Mouse (Mus musculus) kidney, postnatal 14 days (tissue): ENCODE measurements at regions not wholly inside any gene's neighbourhood (a gene's known extent, or its start where the extent isn't known, plus 50 kb on each side); places are given as distances from the start of the nearest gene placed in this dataset.

Experiments used
- DNase-seq: peaks from one replicate; pipeline ENCODE4 v3.0.0; 2022; ENCODE audit warnings: mixed read lengths

DNA sequence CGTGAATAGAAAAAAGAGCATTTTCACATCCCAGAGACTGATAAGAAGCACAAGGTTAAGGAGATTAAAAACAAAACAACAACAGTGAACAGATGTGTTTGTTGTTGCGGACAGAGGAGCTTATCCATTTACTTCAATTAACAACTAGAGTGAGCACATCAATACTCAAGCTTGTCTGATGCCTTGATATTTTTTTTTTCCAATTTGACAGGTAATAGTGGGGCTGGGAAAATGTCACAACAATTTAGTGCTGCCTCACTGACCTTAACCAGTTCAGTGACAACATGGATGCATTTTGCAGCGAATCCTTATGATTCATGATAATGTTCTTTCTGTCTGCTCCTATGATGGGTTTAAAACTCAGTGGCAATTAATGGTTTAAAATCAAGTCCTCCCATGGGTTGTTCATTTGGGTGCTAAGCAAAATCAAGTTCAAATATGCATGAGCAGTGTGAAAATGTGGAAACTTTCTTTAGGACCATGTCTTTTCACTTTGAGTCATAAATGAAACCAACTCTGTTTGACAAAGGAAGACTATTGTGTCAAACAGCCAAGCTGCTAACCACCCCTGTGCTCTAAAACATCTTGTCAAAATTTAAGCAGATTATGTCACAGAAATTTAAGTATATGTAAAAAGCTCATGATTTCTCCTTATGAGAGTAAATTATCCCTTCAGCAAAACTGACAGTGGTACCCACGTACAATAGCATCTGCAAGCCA, 641.0 kb downstream of the Car8 start:
- DNase-seq: no peak

DNA sequence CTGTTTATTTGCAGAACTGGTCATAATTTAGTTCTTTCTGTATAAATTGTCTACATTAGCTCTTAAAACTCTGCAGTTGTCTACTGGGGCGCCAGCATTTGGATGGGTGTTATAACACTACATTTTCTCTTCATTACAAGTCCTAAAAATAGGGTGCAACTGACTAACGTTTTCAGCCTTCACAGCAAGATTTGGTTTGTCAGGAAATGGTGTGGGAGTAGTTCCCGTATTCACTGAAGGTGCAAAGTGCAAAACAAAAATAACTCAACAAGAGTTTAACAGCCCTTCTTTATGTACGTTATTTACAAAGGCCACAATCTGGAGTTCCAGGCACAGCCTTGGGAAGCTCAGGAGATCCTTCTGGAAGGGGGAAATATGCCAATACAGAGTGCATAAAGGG, 642.7 kb downstream of the Car8 start:
- no peak for DNase-seq

DNA sequence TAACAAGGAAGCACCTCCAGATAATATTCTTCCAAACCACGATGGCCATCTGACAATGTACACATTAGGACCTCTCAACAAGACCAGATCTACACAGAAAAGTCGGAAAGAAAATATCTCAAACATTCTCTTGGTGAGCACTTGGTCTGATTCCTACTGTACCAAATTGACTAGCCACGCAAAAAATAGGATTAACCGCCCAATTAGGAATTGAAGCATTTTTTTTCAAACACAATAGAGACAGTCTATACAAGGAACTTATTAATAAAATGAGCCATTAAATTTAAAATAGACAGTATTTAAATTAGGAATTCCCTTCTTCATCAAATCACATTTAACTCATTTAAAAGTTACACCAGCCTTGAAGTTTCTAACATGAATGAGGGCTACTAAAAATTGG, 655.0 kb downstream of the Car8 start:
- DNase-seq: no peak

DNA sequence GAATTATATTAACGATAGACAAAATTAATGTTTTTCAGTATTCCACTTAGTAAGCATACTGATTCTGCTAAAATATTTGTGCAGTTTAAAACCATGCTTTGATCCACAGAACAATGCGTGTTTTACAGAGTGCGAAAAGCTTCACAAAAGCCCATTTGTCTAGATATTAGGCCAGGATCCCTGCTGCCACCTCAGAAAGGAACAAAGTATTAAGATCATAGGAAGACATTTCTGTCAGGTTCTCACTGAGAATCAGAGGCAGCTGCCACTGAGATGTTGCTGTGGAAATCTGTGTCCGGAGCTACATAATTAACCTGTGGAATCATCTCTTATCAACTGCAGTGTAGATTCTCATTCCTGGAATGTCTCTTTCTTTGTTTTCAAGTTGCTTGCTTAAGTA, 656.9 kb downstream of the Car8 start:
- DNase-seq: no peak

DNA sequence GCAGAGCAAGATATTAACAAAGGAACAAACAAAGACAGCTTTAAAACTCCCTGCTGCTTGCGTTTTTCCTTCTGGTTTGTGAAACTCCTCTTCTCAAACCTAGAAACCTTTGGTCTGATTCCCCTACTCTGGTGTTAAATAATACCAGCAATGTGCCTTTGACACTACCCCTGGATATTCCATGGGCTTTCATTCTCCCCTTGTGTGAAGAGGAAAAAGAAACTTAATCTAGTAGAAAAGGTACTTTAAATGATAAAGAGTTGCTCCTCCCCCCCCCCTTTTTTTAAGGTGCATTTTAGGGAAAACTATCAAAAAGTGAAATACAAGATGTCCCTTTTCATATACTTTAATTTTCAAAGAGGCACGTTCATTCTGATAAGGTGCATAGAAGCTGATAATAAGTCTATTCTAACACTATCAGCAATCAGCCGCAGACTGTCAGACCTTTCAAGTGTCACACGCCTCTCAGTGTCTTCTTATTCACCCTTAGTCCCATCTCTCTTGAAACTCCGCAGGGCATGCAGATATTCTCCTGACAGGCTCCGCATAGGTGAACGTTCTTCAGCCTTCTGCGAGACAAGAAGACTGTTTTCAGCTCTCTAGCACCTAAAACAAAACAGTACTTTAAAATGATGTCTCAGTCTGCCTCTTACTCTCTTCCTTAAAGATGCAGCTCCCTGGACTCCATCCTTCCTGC, 657.5 kb downstream of the Car8 start:
- DNase-seq: no peak

DNA sequence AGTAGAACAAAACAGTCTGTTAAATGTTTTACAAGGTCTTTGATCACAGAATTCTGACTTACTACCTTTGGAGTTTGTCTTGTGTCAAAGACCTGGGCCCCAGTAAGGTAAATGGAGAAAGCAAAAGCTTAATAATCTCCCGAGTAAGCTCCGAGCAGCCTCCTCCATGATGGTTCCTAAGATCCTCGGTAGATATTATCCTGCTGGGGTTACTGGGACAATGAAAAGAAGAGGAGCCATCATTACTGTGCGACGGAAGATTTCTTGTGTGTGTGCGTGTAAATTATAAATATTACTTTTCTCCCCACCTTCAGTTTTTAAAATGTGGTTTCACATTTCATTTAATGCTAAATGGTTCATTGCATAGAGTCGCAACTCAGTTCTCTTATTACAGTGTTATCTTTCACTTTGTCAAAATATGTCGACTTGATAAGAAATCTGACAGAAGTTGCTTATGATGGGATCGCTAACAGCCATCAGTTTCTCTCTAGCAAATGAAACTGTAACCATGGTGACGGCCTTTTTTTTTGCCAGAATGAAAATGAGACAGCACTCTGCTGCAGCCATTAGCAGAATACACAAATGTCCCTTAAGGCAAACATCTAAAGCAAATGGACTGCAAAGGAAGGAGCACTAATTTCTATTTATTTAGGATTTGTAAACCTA, 658.2 kb downstream of the Car8 start:
- DNase-seq: no peak

DNA sequence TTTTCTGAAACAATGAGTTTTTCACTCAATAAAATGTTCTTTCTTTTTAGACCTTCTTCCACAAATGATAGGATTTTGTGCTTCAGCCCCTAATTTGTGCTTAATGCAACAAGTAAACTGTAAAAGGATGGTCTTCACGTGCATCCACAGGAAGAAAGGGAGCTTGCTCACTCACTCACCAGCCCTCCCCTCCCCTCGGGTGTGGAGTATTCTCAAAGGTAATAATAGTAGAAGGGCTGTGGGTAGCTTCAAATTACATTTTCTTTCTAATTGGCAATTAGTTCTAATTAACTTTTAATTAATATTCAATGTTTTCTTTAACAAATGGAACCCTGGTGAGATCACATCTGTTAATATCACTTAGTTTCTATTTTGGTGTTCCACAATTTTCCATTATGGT, 664.8 kb downstream of the Car8 start:
- no peak for DNase-seq

DNA sequence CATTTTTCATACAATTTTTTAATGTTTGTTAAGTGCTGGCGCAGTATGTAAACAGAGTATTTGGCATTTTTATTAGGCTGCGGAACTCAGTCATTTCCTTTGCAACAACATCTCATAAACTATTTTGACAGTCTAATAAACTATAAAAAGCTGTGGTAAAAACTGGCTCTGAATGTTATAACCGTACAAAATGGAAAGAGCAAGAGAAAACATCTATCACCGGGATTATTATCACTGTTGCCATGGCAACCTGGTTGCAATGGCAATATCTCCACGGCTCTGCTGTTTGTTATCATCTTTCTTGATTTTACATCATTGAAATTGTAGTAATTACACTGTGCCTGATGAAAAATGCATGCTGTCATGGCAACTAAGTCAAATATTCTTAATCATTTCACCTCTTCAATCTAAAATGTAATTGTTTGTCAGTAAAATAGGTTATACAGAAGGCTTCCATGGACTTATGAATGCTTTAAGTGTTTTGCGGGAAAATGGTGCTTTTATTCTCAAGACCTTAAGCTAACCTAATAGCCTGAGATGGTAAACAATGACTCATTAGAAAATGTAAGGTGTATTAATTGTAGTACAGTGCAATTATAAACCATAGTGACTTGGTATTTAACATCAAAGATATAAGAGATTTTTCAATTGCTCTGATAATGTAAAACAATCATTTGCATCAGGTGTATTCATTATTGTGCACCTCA, 671.0 kb downstream of the Car8 start:
- DNase-seq: peak; percentile 57

DNA sequence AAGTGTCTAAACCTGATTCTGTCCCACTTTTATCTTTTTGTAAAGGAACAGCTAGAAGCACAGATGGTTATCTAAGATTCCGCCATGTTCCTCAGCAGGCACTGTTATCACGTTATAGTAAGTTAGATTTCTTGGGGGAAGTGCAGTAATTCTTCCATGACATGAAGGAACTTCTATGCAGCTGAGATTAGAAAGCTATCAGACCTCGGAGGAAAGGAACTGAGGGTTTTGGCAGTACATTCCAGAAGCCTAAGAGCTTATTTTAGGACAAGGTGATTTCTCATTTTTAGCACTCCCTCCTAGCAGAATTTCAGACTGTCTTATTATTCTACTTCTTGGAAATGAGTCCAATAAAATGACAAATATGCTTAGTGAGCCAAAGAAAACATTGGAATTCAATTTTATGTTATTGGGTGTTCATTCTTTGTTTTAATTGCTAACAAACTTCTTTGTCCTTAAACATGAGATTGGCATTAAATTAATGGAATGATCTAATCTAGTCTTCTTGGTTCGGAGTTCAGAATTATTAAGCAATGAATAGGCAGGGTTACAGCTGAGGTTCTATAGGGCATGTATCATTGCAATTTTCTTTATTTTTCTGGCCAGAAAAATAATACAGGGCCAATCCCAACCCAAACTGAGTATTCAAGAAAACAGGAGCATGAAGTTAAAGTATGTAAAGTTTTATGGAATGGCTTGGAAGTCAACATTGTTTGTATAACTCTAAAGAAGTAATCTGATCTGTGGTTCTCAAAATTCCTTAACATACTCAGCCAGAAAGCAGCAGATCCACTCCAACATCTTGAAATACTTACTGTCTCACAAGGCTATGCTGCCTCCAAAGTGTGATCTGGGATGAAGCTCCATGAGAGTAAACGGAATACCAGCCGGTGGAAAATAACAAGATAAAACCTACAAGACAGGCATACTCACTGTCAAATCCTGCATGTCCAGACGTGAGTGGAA, 678.7 kb downstream of the Car8 start:
- DNase-seq: no peak

DNA sequence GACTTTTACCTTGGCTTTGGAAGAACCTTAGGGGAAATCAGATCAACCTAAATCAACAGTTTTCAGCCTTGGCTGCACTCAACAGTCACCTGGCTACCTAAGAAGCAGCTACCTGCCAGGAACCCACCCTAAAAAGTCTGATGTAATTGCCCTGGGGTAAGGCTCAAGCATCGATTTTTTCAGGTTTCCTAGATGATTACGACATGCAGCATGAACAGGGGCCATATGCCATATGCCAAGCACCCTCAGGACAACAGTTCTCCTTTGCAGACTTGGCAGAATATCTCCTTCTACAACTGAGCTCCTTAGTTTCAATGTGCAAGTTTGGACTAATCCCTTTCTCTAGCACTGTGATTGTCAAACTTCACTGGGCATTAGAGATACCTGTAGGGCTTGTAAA, 680.1 kb downstream of the Car8 start:
- no peak for DNase-seq

DNA sequence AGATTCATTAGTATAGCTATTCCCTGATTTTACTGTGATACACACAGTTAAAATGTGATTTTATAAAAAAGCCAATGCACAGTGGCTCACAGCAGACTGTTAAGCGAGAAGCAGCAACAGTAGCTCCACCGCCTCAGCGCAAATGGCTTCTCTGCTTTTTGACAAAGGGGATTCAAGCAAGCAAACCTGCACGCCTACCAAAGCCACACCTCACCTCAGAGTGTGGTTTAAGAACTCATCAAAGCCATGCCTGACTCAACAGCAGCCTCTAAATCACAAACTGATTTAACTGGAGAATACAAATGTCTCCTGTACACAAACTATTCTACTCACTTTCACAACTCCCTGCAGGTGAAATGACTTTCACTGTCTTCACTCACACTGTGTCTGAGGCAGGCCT, 704.5 kb downstream of the Car8 start:
- DNase-seq: no peak

DNA sequence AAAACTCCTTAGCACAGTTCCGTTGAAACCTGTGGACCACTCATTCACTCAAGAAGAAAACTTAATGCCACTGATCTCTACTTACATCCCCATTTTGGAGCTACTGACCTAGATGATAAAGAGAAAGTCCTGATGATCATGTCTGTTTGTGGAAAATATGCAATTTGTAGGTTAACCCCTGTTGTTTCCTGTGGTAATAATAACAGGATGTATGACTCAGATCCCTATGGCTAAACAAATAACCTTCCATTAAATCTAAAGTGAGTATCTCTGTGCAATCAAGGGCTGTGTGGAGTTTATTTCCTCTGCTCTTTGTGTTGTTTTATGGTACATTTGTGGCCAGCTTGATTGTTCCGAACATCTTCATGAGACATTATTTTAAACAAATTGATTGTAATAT, 711.1 kb downstream of the Car8 start:
- DNase-seq: no peak

DNA sequence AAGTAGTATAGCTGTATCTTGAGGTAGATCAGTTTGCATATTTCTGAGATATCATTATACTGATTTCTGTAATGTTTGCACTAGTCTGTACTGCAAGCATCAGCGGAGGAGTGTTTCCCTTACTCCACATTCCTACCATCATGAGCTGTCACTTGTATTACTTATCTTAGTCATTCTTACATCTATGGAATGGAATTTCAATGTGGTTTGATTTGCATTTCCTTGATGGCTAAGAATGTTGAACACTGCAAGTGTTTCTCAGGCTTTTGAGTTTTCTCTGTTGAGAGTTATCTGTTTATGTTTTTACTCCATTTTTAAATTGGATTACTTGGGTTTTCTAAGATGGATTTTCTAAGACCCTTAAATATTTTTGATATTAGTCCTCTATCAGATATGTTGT, 725.8 kb downstream of the Car8 start:
- no peak for DNase-seq

DNA sequence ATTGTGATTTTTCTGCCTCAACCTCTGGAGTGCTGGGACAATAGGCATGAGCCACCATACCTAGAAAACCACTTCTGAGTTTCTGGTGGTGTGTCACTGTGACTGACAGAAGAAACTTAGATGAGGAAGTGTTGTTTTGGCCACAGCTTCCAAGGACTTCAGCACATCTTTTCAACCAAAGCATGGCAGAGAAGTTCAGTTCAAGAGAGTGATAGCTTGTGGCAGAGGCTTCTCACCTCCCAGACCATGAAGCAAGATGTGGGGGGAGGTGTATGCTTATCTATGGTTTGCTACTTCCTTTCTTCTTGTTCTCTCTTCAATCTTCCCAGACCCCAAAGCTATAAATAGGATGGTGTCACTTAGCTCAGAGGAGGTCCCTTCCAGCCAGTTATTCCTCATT, 753.3 kb downstream of the Car8 start:
- DNase-seq: no peak

DNA sequence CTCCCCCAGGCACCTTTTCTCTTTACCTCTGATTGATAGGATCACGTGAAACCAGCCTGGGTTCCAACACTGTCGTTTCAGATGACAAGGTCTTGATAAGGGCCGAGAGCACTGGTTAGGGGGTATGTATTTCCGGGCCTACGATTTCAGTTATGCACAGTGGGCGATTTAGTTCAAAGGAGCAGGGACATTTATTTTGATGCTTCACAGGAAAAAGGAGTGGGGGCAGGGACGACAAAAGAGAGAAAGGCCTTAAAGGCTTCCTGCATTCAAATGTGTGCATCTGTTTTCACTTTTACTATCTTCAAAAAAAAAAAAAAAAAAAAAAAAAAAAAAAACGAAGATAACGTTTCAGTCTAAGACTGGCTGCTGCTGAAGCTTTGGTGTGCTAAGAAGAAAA, 783.7 kb downstream of the Car8 start:
- no peak for DNase-seq

DNA sequence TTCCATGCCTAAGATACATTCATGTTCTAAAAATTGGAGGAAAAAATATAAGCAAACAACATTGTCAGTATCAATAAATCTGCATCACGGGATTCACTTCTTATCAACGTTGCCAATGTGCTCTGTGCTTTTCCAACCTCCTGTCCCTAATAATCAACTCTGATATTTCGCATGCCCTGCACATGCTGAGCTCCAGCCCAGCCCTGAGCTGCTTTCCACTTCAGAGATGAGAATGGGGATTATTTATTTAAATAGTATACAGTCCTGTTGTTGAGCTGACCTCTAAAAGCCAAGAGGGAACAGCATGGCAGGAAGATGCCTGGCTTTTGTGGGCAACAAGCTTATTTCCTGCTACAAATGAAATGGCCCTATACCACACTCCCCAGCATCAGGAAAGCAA, 786.2 kb downstream of the Car8 start:
- DNase-seq: no peak

DNA sequence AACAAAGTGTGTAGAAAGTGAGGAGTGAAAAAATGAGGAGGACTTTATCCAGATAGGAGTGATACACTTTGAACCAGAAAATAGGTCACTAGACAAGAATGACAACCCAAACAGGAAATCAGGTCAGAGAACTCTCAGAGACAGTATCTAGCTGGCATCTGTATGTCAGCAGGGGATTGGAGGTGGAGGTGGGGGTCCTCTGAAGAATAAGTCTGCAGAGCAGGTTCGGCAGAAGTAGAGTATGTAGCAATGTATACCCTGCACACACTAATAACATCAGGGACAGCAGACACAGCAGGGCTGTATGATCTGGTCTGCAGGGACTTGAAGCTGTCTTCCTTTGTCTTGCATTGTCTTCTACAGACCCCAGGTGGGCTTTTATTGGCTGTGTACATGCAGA, 787.9 kb downstream of the Car8 start:
- DNase-seq: no peak

DNA sequence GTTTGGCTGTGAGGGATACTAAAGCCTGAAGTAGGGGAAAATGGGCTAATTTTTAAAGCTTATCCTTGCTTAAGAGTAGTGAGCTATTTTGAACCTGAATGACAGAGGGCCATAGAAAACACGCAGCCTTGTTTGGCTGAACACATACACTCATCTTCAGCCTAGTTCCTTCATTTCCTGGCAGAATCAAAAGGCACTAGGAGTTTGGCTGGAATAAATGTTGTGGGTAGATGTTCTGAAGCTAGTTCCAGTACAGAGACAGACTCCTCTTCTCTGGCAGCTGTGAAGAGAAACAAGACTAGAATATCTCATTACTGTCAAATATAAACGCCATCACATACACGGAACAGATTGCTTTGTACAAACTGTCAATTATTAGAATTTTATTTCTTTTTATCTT, 809.5 kb downstream of the Car8 start:
- no peak for DNase-seq

DNA sequence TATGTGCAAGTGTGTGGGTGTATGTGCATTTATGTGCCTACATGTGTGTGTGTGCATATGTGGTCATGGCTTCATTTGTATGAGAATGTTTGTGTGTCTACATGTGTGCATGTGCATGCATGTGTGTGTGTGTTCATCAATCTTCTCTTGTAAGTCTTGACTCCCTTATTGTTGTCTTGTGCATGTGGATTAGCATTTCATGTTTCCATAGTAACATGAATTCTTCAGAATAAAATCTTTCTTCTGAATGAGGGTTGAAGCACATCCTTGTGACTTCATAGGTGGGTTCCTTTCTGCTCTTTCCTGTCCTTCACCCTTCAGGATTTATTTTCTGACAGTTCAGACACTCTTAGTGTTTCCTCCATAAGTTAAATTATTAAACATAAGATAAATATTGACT, 814.8 kb downstream of the Car8 start:
- DNase-seq: no peak

DNA sequence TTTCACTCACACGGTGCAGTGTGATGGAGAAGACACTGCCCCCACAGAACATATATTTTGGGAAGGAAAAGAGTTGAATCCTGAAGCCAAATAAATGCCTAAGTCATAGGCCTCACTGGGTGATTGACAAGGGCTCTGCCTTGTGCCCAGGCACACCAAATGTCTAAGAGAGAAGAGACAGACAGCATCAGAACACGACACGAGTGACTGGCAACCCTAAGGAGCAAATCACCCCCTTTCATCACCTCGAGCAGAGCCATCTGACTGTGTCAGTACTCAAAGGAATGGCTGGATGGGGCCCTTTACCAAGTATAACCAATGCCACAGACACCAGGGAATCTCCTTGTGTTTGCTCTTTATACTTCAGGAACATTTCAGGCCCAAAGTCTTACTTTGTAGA, 815.6 kb downstream of the Car8 start:
- DNase-seq: no peak

DNA sequence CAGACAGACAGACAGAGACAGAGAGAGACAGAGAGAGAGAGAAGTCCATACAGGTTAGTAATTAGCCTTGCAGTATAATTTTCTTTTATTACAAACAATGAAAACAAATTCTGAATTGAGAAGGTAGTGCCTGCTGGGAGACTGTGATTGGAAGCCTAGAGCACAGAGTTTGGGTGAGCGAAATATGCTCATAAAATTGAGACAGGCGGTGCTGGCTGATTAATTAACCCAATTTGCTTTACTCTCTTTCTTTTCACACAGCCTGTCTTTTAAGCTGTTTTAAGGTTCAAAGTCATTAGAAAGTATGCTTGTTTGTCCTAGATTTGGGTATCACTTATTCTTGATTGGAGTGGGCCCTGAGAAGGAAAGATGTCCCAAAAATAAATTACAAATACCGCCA, 816.1 kb downstream of the Car8 start:
- DNase-seq: no peak

DNA sequence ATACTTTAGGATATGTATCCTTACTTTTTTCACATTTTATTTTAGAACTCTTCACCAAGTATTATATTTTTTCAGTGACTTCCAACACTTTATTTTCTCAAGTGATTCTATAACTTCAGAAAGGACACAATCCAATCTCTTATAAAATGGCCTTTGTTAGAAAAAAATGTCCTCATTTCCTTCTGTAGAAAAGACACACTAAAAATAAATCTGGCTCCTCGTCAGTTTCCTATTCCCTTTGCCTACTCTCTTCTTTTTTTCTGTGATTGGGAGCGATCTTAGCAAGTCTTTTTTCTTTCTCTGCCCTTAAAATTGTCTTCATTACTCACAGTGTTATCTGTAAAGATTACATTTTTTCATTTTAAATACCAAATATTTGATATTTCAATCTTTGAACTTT, 824.5 kb downstream of the Car8 start:
- no peak for DNase-seq

DNA sequence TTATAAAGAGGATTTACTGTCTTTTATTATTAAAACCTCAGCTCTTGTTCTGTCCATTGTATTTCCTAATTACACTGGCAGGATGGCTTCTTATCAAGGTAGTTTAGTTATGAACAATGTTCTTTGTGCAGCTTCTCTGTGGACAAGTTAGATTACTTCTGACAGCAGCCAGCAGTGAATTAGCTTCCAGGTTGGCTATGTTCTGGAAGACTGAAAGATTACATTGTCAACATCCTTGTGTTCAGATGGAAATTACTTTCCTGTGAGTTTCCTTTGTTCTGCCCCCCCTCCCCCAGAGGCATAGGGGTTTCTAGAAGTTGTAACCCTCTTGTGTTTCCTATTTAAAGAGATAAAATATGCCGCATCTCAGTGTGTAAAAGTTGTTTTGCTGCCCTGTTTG, 846.1 kb downstream of the Car8 start:
- no peak for DNase-seq
